Mouse (Mus musculus): ENCODE measurements around the gene Iqck.

Iqck gene

DNA sequence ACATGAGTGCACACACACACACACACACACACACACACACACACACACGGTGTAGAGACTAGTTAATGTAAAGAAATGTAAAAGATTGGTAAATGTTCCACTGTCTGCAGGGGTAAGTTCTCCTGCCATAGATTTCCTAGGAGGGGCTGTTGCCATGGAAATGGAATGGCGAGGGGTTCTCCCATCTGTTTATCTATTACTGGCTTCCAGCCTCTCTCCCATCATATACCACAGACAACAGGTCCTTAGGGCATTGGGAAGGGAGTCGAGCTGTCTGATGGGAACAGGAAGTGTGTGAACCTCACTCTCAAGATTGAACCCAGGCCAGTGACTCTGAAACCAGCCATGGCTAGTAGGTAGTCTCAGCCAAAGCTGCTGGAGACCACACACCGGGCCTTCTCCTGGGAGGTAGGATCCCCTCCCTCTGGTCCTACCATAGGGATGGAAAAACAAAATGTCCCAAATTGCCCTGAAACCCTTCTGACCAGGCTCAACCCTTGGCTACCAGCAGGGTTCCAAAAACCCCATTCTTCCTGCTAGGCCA is 135.9 kb downstream of the Iqck start:
- no peak for DNase-seq (ENCODE audit: low read depth)

GRCm38 (mm10) chr7:118992080-118992560 is 136.6 kb downstream of the Iqck start:
- no peak for DNase-seq (ENCODE audit: low read depth)

DNA sequence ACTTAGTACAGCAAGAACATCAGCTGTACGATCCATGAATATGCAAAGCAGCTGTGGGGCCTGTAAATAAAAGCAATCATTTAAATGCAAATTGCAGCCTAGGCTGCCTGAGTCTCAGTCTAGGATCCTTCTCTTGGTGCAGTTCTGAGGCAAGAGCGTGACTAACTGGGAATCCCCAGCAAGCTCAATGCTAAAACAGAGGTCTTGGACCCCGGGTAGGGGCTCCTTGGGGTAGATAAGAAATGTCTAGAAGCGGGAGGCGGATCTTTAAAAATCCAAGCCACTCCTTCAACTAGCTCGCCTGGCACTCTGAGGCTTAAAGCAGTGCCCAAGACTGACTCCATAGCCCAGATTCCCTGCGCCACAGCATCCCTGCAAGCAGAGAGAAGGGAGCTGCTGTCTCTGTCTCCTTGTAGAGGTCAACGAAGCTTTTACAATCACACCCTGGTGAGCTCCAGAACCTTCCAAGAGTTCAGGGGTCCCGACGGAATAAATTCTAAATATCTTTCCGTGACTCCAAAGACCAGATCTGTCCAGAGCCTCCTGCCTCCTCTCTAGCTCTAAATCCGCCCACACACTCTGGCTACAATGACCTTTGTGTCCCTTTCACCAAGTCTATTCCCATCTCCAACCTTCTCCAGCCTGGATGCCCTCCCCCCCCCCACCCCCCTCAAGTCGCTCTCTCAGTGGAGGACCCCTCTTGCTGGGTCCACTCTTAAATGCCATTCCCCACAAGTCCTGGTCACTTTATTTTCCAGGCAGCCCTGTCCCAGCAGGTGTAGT is 137.3 kb downstream of the Iqck start:
- peak; percentile 54 for DNase-seq (ENCODE audit: low read depth)

GRCm38 (mm10) chr7:118993597-118994230 is 138.2 kb downstream of the Iqck start:
- DNase-seq (ENCODE audit: low read depth) = no peak

DNA sequence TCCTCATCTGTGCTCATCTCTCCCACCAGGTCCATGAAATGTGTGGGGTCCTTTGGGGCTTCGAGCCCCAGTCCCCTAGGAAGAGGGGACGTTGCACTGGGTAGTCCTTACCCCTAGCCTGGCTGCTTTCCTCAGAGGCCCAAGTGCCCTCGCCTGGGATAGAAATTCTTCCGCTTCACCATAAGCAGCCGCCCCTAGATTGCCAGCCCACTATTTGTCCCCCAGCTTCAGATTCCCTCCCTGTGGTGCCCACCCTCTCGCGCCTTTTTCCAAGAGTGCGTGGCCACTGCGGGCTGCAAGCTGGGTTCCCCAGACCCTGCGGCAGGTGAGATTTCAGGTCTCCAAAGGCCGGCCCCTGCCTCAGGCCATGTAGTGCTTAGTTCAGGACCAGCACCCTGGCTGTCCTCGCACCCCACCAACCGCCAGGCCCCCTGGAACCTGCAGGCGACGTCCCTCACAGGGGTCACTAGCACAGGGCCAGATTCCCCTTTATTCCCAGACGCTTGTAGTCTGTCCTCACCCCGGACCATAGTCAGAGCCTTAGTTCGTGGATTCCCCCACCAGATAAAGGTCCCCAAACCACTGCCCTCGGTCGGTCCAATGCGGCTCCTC is 138.8 kb downstream of the Iqck start:
- peak; percentile 31 for DNase-seq (ENCODE audit: low read depth)

DNA sequence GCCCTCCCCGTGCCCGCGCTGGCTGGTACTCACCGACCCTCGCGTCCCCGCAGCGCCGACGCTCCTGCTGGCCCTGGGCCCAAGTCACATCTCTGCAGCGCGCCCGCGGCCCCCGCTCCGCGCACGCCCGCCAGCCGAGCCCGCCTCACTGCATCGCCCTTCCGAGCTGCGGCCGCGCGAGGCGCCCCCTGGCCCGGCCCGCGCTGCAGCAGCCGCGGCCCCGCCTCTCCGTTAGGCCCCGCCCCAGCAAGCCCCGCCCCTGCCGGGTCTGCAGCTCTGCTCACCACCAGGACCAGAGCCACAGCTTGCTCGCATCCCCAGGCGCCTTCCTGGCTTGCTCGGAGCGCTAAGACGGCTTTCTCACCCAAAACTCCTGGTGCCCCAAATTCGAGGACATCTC is 139.5 kb downstream of the Iqck start, which contains the start of gene Gprc5b:
Gene Gprc5b, minus strand, starts transcription at position 205 of the 400 bp plus-strand sequence.
- peak; percentile 91 for DNase-seq (ENCODE audit: low read depth)

DNA sequence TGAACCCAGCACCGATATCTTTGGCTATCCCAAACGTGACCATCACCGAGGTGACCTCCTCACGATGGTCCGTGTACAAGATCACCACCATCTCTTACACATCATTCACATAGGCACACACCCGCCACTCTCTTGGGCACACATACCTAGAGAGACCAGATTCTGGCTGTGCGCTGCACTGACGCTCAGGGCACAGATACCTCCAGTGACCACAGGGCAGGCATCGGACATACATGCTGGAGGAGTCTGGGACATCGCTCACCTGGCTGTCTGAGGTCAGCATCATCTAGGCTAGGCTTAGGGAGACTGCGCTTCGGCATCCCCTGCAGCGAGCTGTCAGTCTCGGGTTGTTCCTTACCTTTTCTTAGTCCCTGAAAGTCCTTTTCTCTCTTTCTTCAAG is 140.1 kb downstream of the Iqck start:
- DNase-seq (ENCODE audit: low read depth) = no peak

DNA sequence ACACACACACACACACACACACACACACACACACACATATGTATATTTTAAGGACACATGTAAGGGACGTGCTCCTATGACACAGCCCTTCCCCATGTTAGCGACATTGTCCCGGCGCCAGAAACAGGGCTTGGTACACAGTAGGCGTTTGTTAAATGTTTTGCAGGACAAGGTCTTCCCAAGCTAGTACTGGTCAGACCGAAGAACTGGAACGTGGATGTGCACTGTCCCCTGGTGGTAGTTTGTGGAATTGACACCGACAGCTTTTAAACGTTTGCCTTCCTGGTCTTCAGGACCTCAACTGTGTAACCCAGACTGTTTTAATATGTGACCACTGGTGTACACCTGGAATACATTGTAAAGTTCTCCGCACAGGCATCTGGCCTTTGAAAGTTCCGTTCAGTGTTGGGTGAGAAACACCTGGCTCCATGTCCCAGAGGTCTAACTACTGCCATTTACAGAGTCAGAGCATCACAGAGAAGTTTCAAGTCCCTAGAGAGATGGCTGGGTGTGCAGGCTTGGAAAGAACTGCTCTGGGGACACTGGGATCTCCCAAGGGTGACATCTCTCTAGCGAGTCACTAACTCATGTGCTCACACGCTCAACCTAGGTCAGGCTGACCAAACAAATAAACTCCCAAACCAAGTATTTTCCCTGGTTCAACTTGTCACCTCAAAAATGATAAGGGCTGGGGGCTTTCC is 140.7 kb downstream of the Iqck start:
- DNase-seq (ENCODE audit: low read depth) = peak; percentile 89

- DNase-seq (ENCODE audit: low read depth) = no peak
Measured at GRCm38 (mm10) chr7:118999857-119000256, 144.3 kb downstream of the Iqck start.

DNA sequence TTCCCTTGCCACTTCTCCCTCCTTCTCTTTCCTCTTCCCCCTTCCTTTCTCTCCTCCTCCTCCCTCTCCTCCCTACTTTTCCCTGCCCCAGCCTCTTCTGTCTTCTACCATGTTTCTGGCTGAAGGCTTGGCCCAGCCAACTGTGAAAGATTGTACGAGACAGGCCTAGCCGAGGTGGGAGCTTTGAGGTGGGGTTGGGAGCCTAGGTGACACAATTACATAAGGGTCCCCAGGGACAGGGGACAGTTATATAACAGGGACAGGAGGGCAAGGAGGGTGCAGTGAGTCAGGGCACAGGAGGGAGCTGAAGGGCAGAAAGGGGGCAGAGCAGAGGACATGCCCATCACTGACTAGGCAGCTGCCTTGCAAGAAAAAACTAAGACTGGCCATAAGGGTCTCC is 146.4 kb downstream of the Iqck start:
- DNase-seq (ENCODE audit: low read depth) = no peak

- no peak for DNase-seq (ENCODE audit: low read depth)
Measured at GRCm38 (mm10) chr7:119002501-119002900, 146.9 kb downstream of the Iqck start.

DNA sequence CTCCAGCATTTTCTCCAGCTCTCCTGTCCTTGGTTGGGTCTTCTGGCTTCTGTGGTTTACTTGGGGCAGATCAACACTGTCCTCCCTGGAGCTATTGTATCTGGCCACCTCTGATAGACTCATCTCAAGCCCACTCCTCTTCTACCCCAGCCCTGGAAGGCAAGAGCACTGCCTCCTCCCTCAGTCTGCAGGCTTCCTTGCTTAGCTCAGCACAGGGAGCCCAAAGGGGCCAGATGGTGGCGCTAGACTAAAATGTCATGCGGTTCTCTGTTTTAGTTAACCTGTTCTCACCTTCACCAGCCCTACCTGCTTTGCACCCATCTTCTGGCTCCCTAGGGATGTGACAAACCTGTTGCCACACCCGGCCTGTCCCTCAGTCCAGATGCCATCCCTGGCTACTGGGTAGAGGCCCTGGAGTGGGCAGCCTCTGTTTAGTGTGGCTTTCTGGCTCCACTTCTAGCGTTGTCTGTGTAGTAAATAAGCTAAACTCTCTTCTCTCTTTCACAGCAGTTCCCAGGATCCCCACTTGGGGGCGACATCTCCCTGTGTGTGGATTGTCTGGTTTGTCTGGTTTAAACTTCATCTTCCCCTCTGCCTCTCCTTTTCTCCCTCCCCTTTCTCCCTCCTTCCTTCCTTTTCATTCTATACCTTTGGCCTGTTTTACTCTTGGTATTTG is 155.4 kb downstream of the Iqck start:
- peak; percentile 81 for DNase-seq (ENCODE audit: low read depth)

GRCm38 (mm10) chr7:119015736-119016135 is 160.2 kb downstream of the Iqck start:
- DNase-seq (ENCODE audit: low read depth) = peak; percentile 59

- peak; percentile 66 for DNase-seq (ENCODE audit: low read depth)
Measured at GRCm38 (mm10) chr7:119019537-119019936, 164.0 kb downstream of the Iqck start.

Data from NIH3T3 (cell line).